Mouse (Mus musculus): ENCODE data around the gene Bid.

- TF ChIP-seq CTCF (IDR thresholded peaks at IDR 0.05; ENCODE audit: insufficient read depth, low read length) = no peak
- no peak for TF ChIP-seq POLR2A (IDR thresholded peaks at IDR 0.05; ENCODE audit: borderline replicate concordance, extremely low read depth, low read depth, low read length)
Observed at GRCm38 (mm10) chr6:120901776-120902645, 14.6 kb downstream of the Bid start.
